Mouse (Mus musculus): ENCODE measurements around the gene Zfp692.

DNA sequence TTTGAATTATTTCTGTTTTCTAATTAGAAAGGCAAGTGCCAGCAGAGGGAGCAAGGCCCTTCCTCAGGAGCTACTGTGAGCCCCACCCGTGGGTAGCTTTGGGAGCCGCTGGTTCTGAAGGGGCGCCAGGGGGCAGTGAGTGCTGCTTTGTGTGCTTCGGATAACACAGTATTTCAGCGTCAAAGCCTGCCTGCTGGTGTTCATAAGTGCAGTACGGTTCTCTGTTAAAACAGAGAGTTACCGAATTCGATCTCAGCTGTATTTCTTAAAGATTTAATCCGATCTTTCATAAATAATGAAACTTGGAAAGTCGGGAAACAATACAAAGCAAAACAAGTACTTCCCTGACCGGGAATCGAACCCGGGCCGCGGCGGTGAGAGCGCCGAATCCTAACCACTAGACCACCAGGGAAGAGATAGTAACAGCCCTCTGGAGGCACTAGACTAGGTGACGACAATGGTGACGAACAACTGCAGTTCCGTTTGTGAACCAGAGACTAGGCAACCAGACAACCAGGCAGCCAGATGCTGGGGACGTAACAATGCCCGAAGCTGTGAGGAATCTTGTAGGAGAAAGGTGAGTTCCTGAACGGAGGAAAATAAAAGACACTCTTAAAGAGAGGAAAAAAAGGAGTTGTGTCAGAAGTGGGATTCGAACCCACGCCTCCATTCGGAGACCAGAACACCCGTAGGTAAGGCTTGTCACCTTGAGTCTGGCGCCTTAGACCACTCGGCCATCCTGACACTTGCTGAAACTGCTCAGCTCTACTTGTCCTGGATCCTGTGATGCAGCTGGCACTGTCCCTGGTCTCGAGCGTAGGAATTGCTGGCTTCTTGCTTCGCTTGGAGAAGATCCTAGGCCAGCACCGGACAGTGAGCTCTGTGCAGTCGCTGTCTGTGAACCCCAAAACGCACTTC is 4.8 kb upstream of the Zfp692 start:
- TF ChIP-seq POLR2A (IDR thresholded peaks at IDR 0.05; ENCODE audit: insufficient read depth, low read length) (no peak), CTCF (IDR thresholded peaks at IDR 0.05; ENCODE audit: low read depth, low read length) (peak; percentile 72), EP300 (IDR thresholded peaks at IDR 0.05; ENCODE audit: insufficient read depth, low read depth, low read length) (peak; percentile 48; the same call in 1 of the 2 replicates)

All from ES-Bruce4 (cell line).